In the genomic region with DNA sequence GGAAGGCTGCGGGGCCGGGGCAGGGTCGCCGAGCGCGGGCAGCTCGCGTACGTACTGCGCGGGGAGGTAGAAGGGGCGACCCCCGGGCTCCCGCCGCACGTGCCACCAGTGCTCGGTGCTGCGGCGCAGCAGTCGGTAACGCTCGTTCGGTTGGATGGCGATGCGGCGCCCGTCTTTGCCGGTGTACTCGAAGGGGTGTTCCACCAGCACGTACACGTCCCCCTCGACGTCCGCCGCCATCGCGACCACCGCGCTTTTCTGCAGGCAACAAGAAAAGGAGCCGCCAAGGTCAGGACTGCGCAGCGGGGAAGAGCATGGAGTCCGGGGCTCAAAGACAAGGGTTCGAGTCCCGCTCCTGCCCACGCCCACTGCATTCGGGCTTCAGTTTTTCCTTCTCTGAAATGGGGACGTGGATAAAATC, we compare ENCODE assay signal across 9 mouse cellular contexts. TPM values are rescaled to one million over a fixed set of nuclear protein-coding genes. Genes with fewer than 3 reads are reported as not detected.
DNase-seq lines count a peak whose midpoint lies in the region; ATAC-seq and TF ChIP-seq lines count a peak whose summit lies in the region.
"Had no signal": no experiment of that assay in that cellular context is flagged by ENCODE, and none has a peak within 500 bp of the region (broad histone marks: within the 10 kb centered on the region; RNA-seq: fewer than 3 reads in every experiment).

No protein-coding gene starts in this region.

- H3K27ac ChIP-seq in heart, embryonic 14.5 days (replicated peaks in 1 of 2; ENCODE audit: control insufficient read depth in 1 of 2, insufficient read depth in 1 of 2, low read depth in 2 of 2, low read length in 2 of 2) = no peak overlapping the region
- peak overlapping the region; percentile 61 for H3K27ac ChIP-seq in MEL (ENCODE audit: control insufficient read depth, low read depth, low read length)
- no peak overlapping the region for H3K27ac ChIP-seq in forebrain, embryonic 14.5 days (ENCODE audit: low read depth, low read length)
- H3K27ac ChIP-seq in liver, embryonic 13.5 days = no peak overlapping the region

- no peak for TF ChIP-seq EP300 in MEL (IDR thresholded peaks at IDR 0.05; ENCODE audit: low read depth in 1 of 2, low read length in 2 of 2)

- peaks cover 18 to 33% of the 10 kb centered on the region in 2 experiments for H3K4me1 ChIP-seq in heart, embryonic 14.5 days (ENCODE audit: control insufficient read depth in 2 of 2, insufficient read depth in 2 of 2, low read length in 2 of 2)
- peaks cover 0 to 11% of the 10 kb centered on the region in 2 experiments; a peak in 2 of 4 replicates for H3K4me1 ChIP-seq in MEL (ENCODE audit: control insufficient read depth in 1 of 2, insufficient read depth in 2 of 2, low read length in 2 of 2)
- H3K4me1 ChIP-seq in forebrain, embryonic 14.5 days (ENCODE audit: control insufficient read depth, insufficient read depth, low read length) = peaks cover 9% of the 10 kb centered on the region
- peaks cover 49% of the 10 kb centered on the region for H3K4me1 ChIP-seq in liver, embryonic 13.5 days (replicated peaks)

- H3K4me2 ChIP-seq in heart, embryonic 14.5 days (ENCODE audit: low read length) = peak overlapping the region; percentile 91
- H3K4me2 ChIP-seq in forebrain, embryonic 14.5 days (ENCODE audit: low read length) = peak overlapping the region; percentile 66
- H3K4me2 ChIP-seq in liver, embryonic 13.5 days = peak overlapping the region; percentile 75

- no peaks in the 10 kb centered on the region for H3K9me3 ChIP-seq in heart, embryonic 14.5 days (ENCODE audit: control insufficient read depth, low read length)
- no peaks in the 10 kb centered on the region for H3K9me3 ChIP-seq in MEL (replicated peaks; ENCODE audit: insufficient read depth, low read length)
- H3K9me3 ChIP-seq in forebrain, embryonic 14.5 days (replicated peaks; ENCODE audit: control insufficient read depth, low read length) = no peaks in the 10 kb centered on the region
- H3K9me3 ChIP-seq in liver, embryonic 13.5 days (replicated peaks) = no peaks in the 10 kb centered on the region

- no peaks in the 10 kb centered on the region for H3K36me3 ChIP-seq in heart, embryonic 14.5 days (ENCODE audit: control insufficient read depth, insufficient read depth, low read length)
- H3K36me3 ChIP-seq in MEL (ENCODE audit: control insufficient read depth in 1 of 2, insufficient read depth in 2 of 2, low read length in 2 of 2) = no peaks in the 10 kb centered on the region
- no peaks in the 10 kb centered on the region for H3K36me3 ChIP-seq in forebrain, embryonic 14.5 days (ENCODE audit: control insufficient read depth, insufficient read depth, low read length)
- H3K36me3 ChIP-seq in liver, embryonic 13.5 days = no peaks in the 10 kb centered on the region

- no peak for TF ChIP-seq RAD21 in MEL (IDR thresholded peaks at IDR 0.05; ENCODE audit: low read depth, low read length)

- H3K4me3 ChIP-seq in heart, embryonic 14.5 days (ENCODE audit: control insufficient read depth in 1 of 2, insufficient read depth in 1 of 2, low read depth in 1 of 2, low read length in 2 of 2) = peak overlapping the region; percentile 51 to 57
- peak overlapping the region; percentile 90 to 93 for H3K4me3 ChIP-seq in MEL (ENCODE audit: control insufficient read depth in 1 of 2, insufficient read depth in 1 of 2, low read depth in 2 of 2, low read length in 2 of 2)
- H3K4me3 ChIP-seq in forebrain, embryonic 14.5 days (ENCODE audit: low read depth, low read length) = peak overlapping the region; percentile 39
- H3K4me3 ChIP-seq in liver, embryonic 13.5 days (replicated peaks) = peak overlapping the region; percentile 54

- DNase-seq in heart, postnatal 10 days = no peak
- DNase-seq in MEL (ENCODE audit: low read depth, low spot score) = peak; percentile 73
- DNase-seq in forebrain, embryonic 14.5 days (ENCODE audit: low spot score) = no peak
- DNase-seq in liver, embryonic 13.5 days = no peak
- DNase-seq in ovary, postnatal 14 days (ENCODE audit: low spot score) = no peak
- no peak for DNase-seq in urinary bladder, adult 18-20 months (ENCODE audit: low spot score in 2 of 2)
- no peak for DNase-seq in frontal cortex, postnatal 36 days (ENCODE audit: low spot score in 2 of 2)

- WGBS in heart, embryonic 14.5 days = 3% methylated on average over 48 of the region's 48 CpGs
- 3% methylated on average over 46 of the region's 48 CpGs for WGBS in forebrain, embryonic 14.5 days
- 5% methylated on average over 42 of the region's 48 CpGs for WGBS in liver, embryonic 13.5 days (ENCODE audit: insufficient replicate concordance)

- TF ChIP-seq CTCF in MEL (IDR thresholded peaks at IDR 0.05 in 2 of 3, conservative IDR thresholded peaks at IDR 0.05 in 1 of 3; ENCODE audit: control insufficient read depth in 1 of 3, insufficient read depth in 1 of 3, low read depth in 2 of 3, low read length in 3 of 3, poor library complexity in 1 of 3, severe bottlenecking in 1 of 3) = no peak

- intact Hi-C loops in heart, postnatal 10 days (cut with DNase I) = loop anchor here (1.0 to 10.0 kb wide), 2 partner anchors 38 to 104 kb away; no protein-coding TSS in a partner anchor

- H3K79me2 ChIP-seq in MEL (ENCODE audit: control insufficient read depth, insufficient read depth, low read length, poor library complexity) = peaks cover 5% of the 10 kb centered on the region; the same call in 1 of the 2 replicates

- H3K9ac ChIP-seq in heart, embryonic 14.5 days (ENCODE audit: low read length) = peak overlapping the region; percentile 72
- H3K9ac ChIP-seq in MEL (ENCODE audit: control insufficient read depth, low read depth, low read length, poor library complexity, severe bottlenecking) = peak overlapping the region; percentile 95
- peak overlapping the region; percentile 54 for H3K9ac ChIP-seq in forebrain, embryonic 14.5 days (ENCODE audit: low read length)
- H3K9ac ChIP-seq in liver, embryonic 13.5 days = peak overlapping the region; percentile 54; the same call in 1 of the 2 replicates

- no peak for TF ChIP-seq POLR2A in MEL (IDR thresholded peaks at IDR 0.05; ENCODE audit: control insufficient read depth in 1 of 2, insufficient read depth in 1 of 2, low read depth in 1 of 2, low read length in 2 of 2, poor library complexity in 1 of 2)

- no peak for ATAC-seq in heart, embryonic 14.5 days (ENCODE audit: insufficient number of reproducible peaks, insufficient read depth, low FRiP score, low read depth)
- peak; percentile 30; the same call in 1 of the 2 replicates for ATAC-seq in forebrain, embryonic 14.5 days
- 0 out of 2 replicates have a peak, but pooled peaks have one; percentile 3 for ATAC-seq in liver, embryonic 13.5 days (ENCODE audit: low read depth)

- H3K27me3 ChIP-seq in heart, embryonic 14.5 days (ENCODE audit: control insufficient read depth, insufficient read depth, low read length) = peaks cover 50% of the 10 kb centered on the region
- no peaks in the 10 kb centered on the region for H3K27me3 ChIP-seq in MEL (ENCODE audit: control insufficient read depth in 1 of 2, insufficient read depth in 2 of 2, low read length in 2 of 2)
- peaks cover 55% of the 10 kb centered on the region for H3K27me3 ChIP-seq in forebrain, embryonic 14.5 days (replicated peaks; ENCODE audit: control insufficient read depth, insufficient read depth, low read length)
- H3K27me3 ChIP-seq in liver, embryonic 13.5 days = peaks cover 76% of the 10 kb centered on the region
- H3K27me3 ChIP-seq: Patski had no signal

TF ChIP-seq in MEL, 35 proteins besides CTCF, POLR2A, EP300 and RAD21 (continues in another document):
- TF ChIP-seq SMC3 (IDR thresholded peaks at IDR 0.05; ENCODE audit: low read depth, low read length) (no peak), TBP (IDR thresholded peaks at IDR 0.05; ENCODE audit: low read depth, low read length) (no peak), ELF1 (IDR thresholded peaks at IDR 0.05; ENCODE audit: low read depth, low read length) (0 out of 2 replicates have a peak, but pooled peaks have one; percentile 0), KAT2A (conservative IDR thresholded peaks at IDR 0.05; ENCODE audit: low read depth, low read length) (no peak), USF1 (IDR thresholded peaks at IDR 0.05; ENCODE audit: low read depth, low read length) (no peak), HCFC1 (IDR thresholded peaks at IDR 0.05; ENCODE audit: low read depth, low read length) (no peak), RCOR1 (IDR thresholded peaks at IDR 0.05; ENCODE audit: low read depth, low read length) (no peak), ETS1 (IDR thresholded peaks at IDR 0.05; ENCODE audit: low read depth, low read length) (no peak), JUND (IDR thresholded peaks at IDR 0.05; ENCODE audit: low read depth, low read length) (no peak), ZKSCAN1 (IDR thresholded peaks at IDR 0.05; ENCODE audit: low read depth, low read length) (0 out of 2 replicates have a peak, but pooled peaks have one; percentile 19), TAL1 (IDR thresholded peaks at IDR 0.05; ENCODE audit: low read length) (no peak), POLR2AphosphoS2 (IDR thresholded peaks at IDR 0.05; ENCODE audit: low read length) (no peak), CHD1 (IDR thresholded peaks at IDR 0.05; ENCODE audit: low read depth, low read length) (0 out of 2 replicates have a peak, but pooled peaks have one; percentile 34), MAZ (IDR thresholded peaks at IDR 0.05; ENCODE audit: low read depth, low read length) (no peak), MEF2A (IDR thresholded peaks at IDR 0.05; ENCODE audit: extremely low read depth, insufficient replicate concordance, low read depth, low read length, poor library complexity, severe bottlenecking) (no peak)

RNA-seq across cellular contexts. Expression of a gene that starts 2.8 kb away (rescaled TPM):
- polyA plus RNA-seq in heart, embryonic 14.5 days (2014; fragmentation: Nextera tagmentation; extraction: Ambion mirVana) = 5.6 and 6.5 TPM in 2 replicates
- 10 to 100 TPM; 28.6 to 34.3 TPM for total RNA-seq in heart, postnatal 10 days (2021)
- 6.3 TPM in 2 replicates for total RNA-seq in MEL (2012; rRNA removed)
- polyA plus RNA-seq in MEL (2012; ENCODE audit: insufficient read depth in 1 of 2, insufficient read length in 2 of 2, low read depth in 1 of 2, low replicate concordance in 2 of 2, missing spikeins in 1 of 2) = 10 to 100 TPM in 1 of 2 experiments, not detected in 1; 15.0 TPM
- polyA plus RNA-seq in forebrain, embryonic 14.5 days (2014; fragmentation: Nextera tagmentation; extraction: Ambion mirVana) = 1.5 and 2.3 TPM in 2 replicates
- 1.6 and 1.8 TPM in 2 replicates for polyA plus RNA-seq in liver, embryonic 13.5 days (2015; fragmentation: Nextera tagmentation; extraction: Ambion mirVana)

RNA-seq across cellular contexts. Expression of a gene that starts 51.8 kb away (rescaled TPM):
- polyA plus RNA-seq in heart, embryonic 14.5 days (2014; fragmentation: Nextera tagmentation; extraction: Ambion mirVana) = 6.3 and 6.5 TPM in 2 replicates
- total RNA-seq in heart, postnatal 10 days (2021) = 10 to 100 TPM; 10.1 to 11.5 TPM
- 3.4 and 4.0 TPM in 2 replicates for total RNA-seq in MEL (2012; rRNA removed)
- polyA plus RNA-seq in MEL (2012; ENCODE audit: insufficient read depth in 1 of 2, insufficient read length in 2 of 2, low read depth in 1 of 2, low replicate concordance in 2 of 2, missing spikeins in 1 of 2) = 10 to 100 TPM in 1 of 2 experiments, not detected in 1; 10.0 TPM
- 7.5 and 10.0 TPM in 2 replicates for polyA plus RNA-seq in forebrain, embryonic 14.5 days (2014; fragmentation: Nextera tagmentation; extraction: Ambion mirVana)
- 2.8 and 3.8 TPM in 2 replicates for polyA plus RNA-seq in liver, embryonic 13.5 days (2015; fragmentation: Nextera tagmentation; extraction: Ambion mirVana)

Comparison
In these comparisons a context has a peak if more than half of its experiments do, and no peak if none do; other contexts are left out.
1. H3K4me3 ChIP-seq: peak in every context shown above with its lines; median percentile 92 in MEL; 54 in heart, embryonic 14.5 days; 54 in liver, embryonic 13.5 days; 39 in forebrain, embryonic 14.5 days.